In the genomic region with DNA sequence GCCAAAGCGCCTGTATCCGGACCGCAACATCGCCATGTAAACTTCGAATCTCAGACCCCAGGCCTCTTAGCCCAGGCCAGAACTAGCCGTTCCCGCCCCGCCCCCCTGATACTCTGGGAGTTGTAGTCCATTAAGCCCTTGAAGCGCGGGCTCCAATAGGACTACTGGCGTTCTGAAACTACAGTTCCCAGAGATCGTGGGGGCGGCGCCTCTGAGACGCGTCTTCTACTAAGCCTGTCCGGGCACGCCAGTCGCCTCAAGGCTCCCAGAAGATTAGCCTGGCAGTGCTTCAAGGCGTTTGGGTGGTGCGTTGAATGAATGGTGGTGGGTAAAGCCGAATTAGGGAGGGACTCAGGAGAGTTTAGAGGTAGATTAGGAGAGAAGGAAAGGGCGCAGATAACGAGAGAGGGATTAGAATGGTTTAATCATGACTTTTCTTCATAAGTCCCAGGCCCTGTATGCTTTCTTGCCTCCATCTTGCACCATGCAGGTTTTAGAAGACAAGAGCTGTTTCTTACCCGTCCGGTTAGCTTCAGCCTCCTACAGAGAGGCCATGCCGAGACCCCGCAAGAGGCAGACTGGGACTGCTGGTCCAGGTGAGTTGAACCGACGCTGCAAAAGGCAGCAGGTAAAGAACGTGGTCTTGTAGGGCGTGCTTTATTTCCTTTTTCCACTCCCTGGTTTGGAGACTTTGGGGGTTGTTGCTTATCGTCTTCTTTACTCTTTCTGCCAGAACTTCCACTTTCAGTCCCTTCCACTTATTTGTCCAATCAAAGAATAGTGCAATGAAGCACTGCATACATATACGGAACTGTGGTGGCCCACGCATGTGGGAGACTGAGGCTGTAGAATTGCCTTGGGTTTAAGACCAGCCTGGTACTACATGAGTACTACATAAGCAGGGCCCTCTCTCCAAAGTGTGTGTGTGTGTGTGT, we compare ENCODE assay signal across 8 mouse cellular contexts. TPM values are rescaled to one million over a fixed set of nuclear protein-coding genes. Genes with fewer than 3 reads are reported as not detected.
DNase-seq lines count a peak whose midpoint lies in the region; ATAC-seq and TF ChIP-seq lines count a peak whose summit lies in the region.

A gene (minus strand): TSS at position 106 of the 935 bp plus-strand sequence.
A gene (plus strand): TSS at position 250 of the 935 bp plus-strand sequence.

- peak within 1 kb of the TSS; percentile 88 for H3K9ac ChIP-seq in embryonic facial prominence, embryonic 14.5 days (ENCODE audit: low read depth, low read length)
- H3K9ac ChIP-seq in heart, adult 2 months (ENCODE audit: low read depth, low read length), result peak within 1 kb of the TSS; percentile 81
- H3K9ac ChIP-seq in limb, embryonic 13.5 days, result peak within 1 kb of the TSS; percentile 91
- peak within 1 kb of the TSS; percentile 79 for H3K9ac ChIP-seq in midbrain, embryonic 16.5 days (ENCODE audit: low read depth, low read length)

- 0 out of 2 replicates have a peak, but pooled peaks have one; percentile 3 for TF ChIP-seq CTCF in heart, adult 2 months (IDR thresholded peaks at IDR 0.05)

- peak; percentile 99 for ATAC-seq in embryonic facial prominence, embryonic 14.5 days (ENCODE audit: low read depth)
- peak; percentile 100 for ATAC-seq in limb, embryonic 13.5 days (ENCODE audit: low FRiP score, low read depth)
- peak; percentile 100 for ATAC-seq in midbrain, embryonic 16.5 days

- TF ChIP-seq EP300 in heart, adult 2 months (IDR thresholded peaks at IDR 0.05; ENCODE audit: insufficient read depth, low read depth, low read length), result no peak

- H3K4me3 ChIP-seq in embryonic facial prominence, embryonic 14.5 days (ENCODE audit: low read depth, low read length), result peak within 1 kb of the TSS; percentile 69
- peak within 1 kb of the TSS; percentile 78 for H3K4me3 ChIP-seq in heart, adult 2 months
- H3K4me3 ChIP-seq in limb, embryonic 13.5 days, result peak within 1 kb of the TSS; percentile 76
- H3K4me3 ChIP-seq in midbrain, embryonic 16.5 days (ENCODE audit: low read depth, low read length), result peak within 1 kb of the TSS; percentile 80

- intact Hi-C loops in heart, adult 2 months (cut with DNase I), result loop anchor here (1.0 kb wide), 1 partner anchor 30 kb away; no protein-coding TSS in a partner anchor

- H3K27me3 ChIP-seq in embryonic facial prominence, embryonic 14.5 days (replicated peaks; ENCODE audit: control insufficient read depth, insufficient read depth, low read length), result no peaks in the 10 kb centered on the region
- H3K27me3 ChIP-seq in heart, adult 2 months (ENCODE audit: control insufficient read depth, insufficient read depth, low read length), result no peaks in the 10 kb centered on the region
- H3K27me3 ChIP-seq in limb, embryonic 13.5 days, result no peaks in the 10 kb centered on the region
- H3K27me3 ChIP-seq in midbrain, embryonic 16.5 days (ENCODE audit: control insufficient read depth, insufficient read depth, low read depth, low read length), result no peaks in the 10 kb centered on the region

- DNase-seq in 3T3-L1 (ENCODE audit: low read depth, low spot score), result peak; percentile 99
- peak; percentile 74 to 90 for DNase-seq in adrenal gland, postnatal 4 days (ENCODE audit: low spot score in 2 of 2)
- DNase-seq in embryonic facial prominence, embryonic 14.5 days (ENCODE audit: low spot score), result peak; percentile 99
- peak; percentile 92 to 95 for DNase-seq in heart, adult 2 months
- peak; percentile 96 to 97 for DNase-seq in kidney, adult 8-10 months
- peak; percentile 75 to 94 for DNase-seq in spleen, postnatal 10 days (ENCODE audit: low spot score in 2 of 2)

- peaks cover 4% of the 10 kb centered on the region for H3K79me2 ChIP-seq in heart, adult 2 months (replicated peaks; ENCODE audit: control insufficient read depth, insufficient read depth, low read length)

- no peaks in the 10 kb centered on the region for H3K9me3 ChIP-seq in embryonic facial prominence, embryonic 14.5 days (ENCODE audit: control insufficient read depth, low read length)
- H3K9me3 ChIP-seq in limb, embryonic 13.5 days, result no peaks in the 10 kb centered on the region
- no peaks in the 10 kb centered on the region for H3K9me3 ChIP-seq in midbrain, embryonic 16.5 days (replicated peaks; ENCODE audit: control insufficient read depth, low read length, poor library complexity, severe bottlenecking)

- H3K4me2 ChIP-seq in embryonic facial prominence, embryonic 14.5 days (ENCODE audit: low read depth, low read length), result peak within 1 kb of the TSS; percentile 77
- peak within 1 kb of the TSS; percentile 81 for H3K4me2 ChIP-seq in limb, embryonic 13.5 days (replicated peaks)
- peak within 1 kb of the TSS; percentile 86 for H3K4me2 ChIP-seq in midbrain, embryonic 16.5 days (ENCODE audit: low read length)

- H3K4me1 ChIP-seq in embryonic facial prominence, embryonic 14.5 days (ENCODE audit: control insufficient read depth, insufficient read depth, low read length), result peaks cover 18% of the 10 kb centered on the region; the same call in 1 of the 2 replicates
- H3K4me1 ChIP-seq in heart, adult 2 months (ENCODE audit: control insufficient read depth, insufficient read depth, low read length), result peaks cover 3% of the 10 kb centered on the region
- peaks cover 19% of the 10 kb centered on the region for H3K4me1 ChIP-seq in limb, embryonic 13.5 days
- H3K4me1 ChIP-seq in midbrain, embryonic 16.5 days (ENCODE audit: control insufficient read depth, insufficient read depth, low read length), result peaks cover 17% of the 10 kb centered on the region

- H3K36me3 ChIP-seq in embryonic facial prominence, embryonic 14.5 days (ENCODE audit: control insufficient read depth, insufficient read depth, low read length), result peaks cover 20% of the 10 kb centered on the region
- peaks cover 2% of the 10 kb centered on the region; the same call in 1 of the 2 replicates for H3K36me3 ChIP-seq in heart, adult 2 months (ENCODE audit: control insufficient read depth, insufficient read depth, low read length)
- peaks cover 22% of the 10 kb centered on the region for H3K36me3 ChIP-seq in limb, embryonic 13.5 days
- H3K36me3 ChIP-seq in midbrain, embryonic 16.5 days (ENCODE audit: control insufficient read depth, insufficient read depth, low read length), result peaks cover 11% of the 10 kb centered on the region

- WGBS in embryonic facial prominence, embryonic 14.5 days, result under 1% methylated on average over 35 of the region's 35 CpGs
- WGBS in heart, adult 2 months, result under 1% methylated on average over 35 of the region's 35 CpGs
- under 1% methylated on average over 35 of the region's 35 CpGs for WGBS in limb, embryonic 13.5 days
- 1% methylated on average over 35 of the region's 35 CpGs for WGBS in midbrain, embryonic 16.5 days

- TF ChIP-seq POLR2A in heart, adult 2 months (IDR thresholded peaks at IDR 0.05; ENCODE audit: insufficient read depth, low read depth, low read length), result peak; percentile 69

- H3K27ac ChIP-seq in embryonic facial prominence, embryonic 14.5 days (replicated peaks; ENCODE audit: low read depth, low read length), result peak within 1 kb of the TSS; percentile 70
- peak within 1 kb of the TSS; percentile 92 for H3K27ac ChIP-seq in heart, adult 2 months
- H3K27ac ChIP-seq in limb, embryonic 13.5 days, result peak within 1 kb of the TSS; percentile 80
- H3K27ac ChIP-seq in midbrain, embryonic 16.5 days (ENCODE audit: low read length), result peak within 1 kb of the TSS; percentile 81

RNA-seq across cellular contexts. Expression of the first gene that starts in this region (rescaled TPM):
- 10 to 100 TPM; 72.0 to 73.2 TPM for total RNA-seq in adrenal gland, postnatal 4 days (2021)
- polyA plus RNA-seq in embryonic facial prominence, embryonic 14.5 days (2014; fragmentation: Nextera tagmentation; extraction: Ambion mirVana), result 43.6 and 44.7 TPM in 2 replicates
- 10 to 100 TPM; 51.6 to 56.3 TPM for total RNA-seq in heart, adult 2 months (2021)
- polyA plus RNA-seq in heart, adult 2 months (2012; rRNA removed), result 32.0 and 57.6 TPM in 2 replicates
- 53.4 and 58.5 TPM in 2 replicates for polyA plus RNA-seq in limb, embryonic 13.5 days (2015; fragmentation: Nextera tagmentation; extraction: Ambion mirVana)
- polyA plus RNA-seq in midbrain, embryonic 16.5 days (2015; fragmentation: Nextera tagmentation; extraction: Ambion mirVana), result 33.2 and 33.9 TPM in 2 replicates

RNA-seq across cellular contexts. Expression of the second gene that starts in this region (rescaled TPM):
- 10 to 100 TPM; 69.8 to 75.3 TPM for total RNA-seq in adrenal gland, postnatal 4 days (2021)
- polyA plus RNA-seq in embryonic facial prominence, embryonic 14.5 days (2014; fragmentation: Nextera tagmentation; extraction: Ambion mirVana), result 115 and 128 TPM in 2 replicates
- total RNA-seq in heart, adult 2 months (2021), result 10 to 100 TPM; 23.8 to 25.4 TPM
- polyA plus RNA-seq in heart, adult 2 months (2012; rRNA removed), result 7.6 and 15.1 TPM in 2 replicates
- polyA plus RNA-seq in limb, embryonic 13.5 days (2015; fragmentation: Nextera tagmentation; extraction: Ambion mirVana), result 148 and 153 TPM in 2 replicates
- 123 and 129 TPM in 2 replicates for polyA plus RNA-seq in midbrain, embryonic 16.5 days (2015; fragmentation: Nextera tagmentation; extraction: Ambion mirVana)

Comparison
In these comparisons a context has a peak if more than half of its experiments do, and no peak if none do; other contexts are left out.
1. Peak in every context shown above with its lines: DNase-seq, ATAC-seq, H3K4me3 ChIP-seq and H3K27ac ChIP-seq.